Mouse (Mus musculus): ENCODE results near the gene Tob1. TPM values are rescaled to one million over a fixed set of nuclear protein-coding genes. Genes with fewer than 3 reads are reported as not detected.

Gene Tob1
- 283 TPM for polyA plus RNA-seq (2014; fragmentation: Illumina TruSeq; extraction: RNeasy Lipid Tissue Mini Kit (QIAGEN cat#74804); ENCODE audit: low read depth, low replicate concordance)

GRCm38 (mm10) chr11:94211124-94211603 lies at the start of gene Tob1:
TSS of gene Tob1 (plus strand) at chr11:94211454.

GRCm38 (mm10) chr11:94245955-94246788 lies 34.9 kb downstream of the Tob1 start, which contains the start of gene Wfikkn2:
TSS of gene Wfikkn2 (minus strand) at chr11:94246005.

Other genes with a start within 250 kb of the Tob1 start
- not detected for gene Gm20390, start 243.2 kb upstream of the Tob1 start, polyA plus RNA-seq (2014; fragmentation: Illumina TruSeq; extraction: RNeasy Lipid Tissue Mini Kit (QIAGEN cat#74804); ENCODE audit: low read depth, low replicate concordance)
- gene Nme1, start 242.9 kb upstream of the Tob1 start, polyA plus RNA-seq (2014; fragmentation: Illumina TruSeq; extraction: RNeasy Lipid Tissue Mini Kit (QIAGEN cat#74804); ENCODE audit: low read depth, low replicate concordance): 9.9 TPM
- 51.2 TPM for gene Spag9, start 215.4 kb upstream of the Tob1 start, polyA plus RNA-seq (2014; fragmentation: Illumina TruSeq; extraction: RNeasy Lipid Tissue Mini Kit (QIAGEN cat#74804); ENCODE audit: low read depth, low replicate concordance)
- gene Wfikkn2, start 34.6 kb downstream of the Tob1 start, polyA plus RNA-seq (2014; fragmentation: Illumina TruSeq; extraction: RNeasy Lipid Tissue Mini Kit (QIAGEN cat#74804); ENCODE audit: low read depth, low replicate concordance): not detected
- 0.79 TPM for gene Gm21885, start 70.4 kb downstream of the Tob1 start, polyA plus RNA-seq (2014; fragmentation: Illumina TruSeq; extraction: RNeasy Lipid Tissue Mini Kit (QIAGEN cat#74804); ENCODE audit: low read depth, low replicate concordance)
- gene Luc7l3, start 110.5 kb downstream of the Tob1 start, polyA plus RNA-seq (2014; fragmentation: Illumina TruSeq; extraction: RNeasy Lipid Tissue Mini Kit (QIAGEN cat#74804); ENCODE audit: low read depth, low replicate concordance): 85.5 TPM
- 46.4 TPM for gene Ankrd40, start 116.5 kb downstream of the Tob1 start, polyA plus RNA-seq (2014; fragmentation: Illumina TruSeq; extraction: RNeasy Lipid Tissue Mini Kit (QIAGEN cat#74804); ENCODE audit: low read depth, low replicate concordance)
- 40.6 TPM for gene Abcc3, start 181.5 kb downstream of the Tob1 start, polyA plus RNA-seq (2014; fragmentation: Illumina TruSeq; extraction: RNeasy Lipid Tissue Mini Kit (QIAGEN cat#74804); ENCODE audit: low read depth, low replicate concordance)

Data from liver, adult 10 weeks (tissue).